Mouse (Mus musculus): ENCODE data around the gene Rab6b. TPM values are rescaled to one million over a fixed set of nuclear protein-coding genes. Genes with fewer than 3 reads are reported as not detected.

The Rab6b gene
- polyA plus RNA-seq, 1 experiment, result 10.1 TPM

Other genes with a start within 250 kb of the Rab6b start
- gene Slco2a1, start 123.1 kb upstream of the Rab6b start, polyA plus RNA-seq (2012; rRNA removed), result 36.8 and 61.6 TPM in 2 replicates
- 54.8 and 69.8 TPM in 2 replicates for gene Srprb, start 90.3 kb downstream of the Rab6b start, polyA plus RNA-seq (2012; rRNA removed)
- 0.14 and 0.30 TPM in 2 replicates for gene Gm20425, start 118.5 kb downstream of the Rab6b start, polyA plus RNA-seq (2012; rRNA removed)
- 927 and 1,066 TPM in 2 replicates for gene Trf, start 118.7 kb downstream of the Rab6b start, polyA plus RNA-seq (2012; rRNA removed)
- 0.63 and 1.0 TPM in 2 replicates for gene 1300017J02Rik, start 193.3 kb downstream of the Rab6b start, polyA plus RNA-seq (2012; rRNA removed)
- gene Topbp1, start 193.4 kb downstream of the Rab6b start, polyA plus RNA-seq (2012; rRNA removed), result 8.5 and 9.8 TPM in 2 replicates

Measured in gonadal fat pad, adult 2 months (tissue).